Mouse (Mus musculus) adrenal gland, postnatal 14 days (tissue): Measurements from ENCODE around the gene Klc3. TPM values are rescaled to one million over a fixed set of nuclear protein-coding genes. Genes with fewer than 3 reads are reported as not detected.

ENCODE experiments used
- DNase-seq: peaks from one replicate; pipeline ENCODE4 v3.0.0; 2021; ENCODE audit warnings: mixed read lengths
- total RNA-seq: library from RNA; stranded (reverse); gene quantifications from 2 replicates; pipeline ENCODE4 v1.2.3, GENCODE M21; 2021

Gene Klc3
- total RNA-seq, 1 experiment from 2014 or later, result 1.3 TPM

- no peak for DNase-seq
Measured at GRCm38 (mm10) chr7:19409753-19410152, 5.8 kb upstream of the Klc3 start.

GRCm38 (mm10) chr7:19405417-19405816 is 1.5 kb upstream of the Klc3 start:
- peak; percentile 88 for DNase-seq

- DNase-seq, result no peak
Measured at GRCm38 (mm10) chr7:19404476-19404875, 572 bp upstream of the Klc3 start, which contains the start of gene Ckm. Gene Ckm, plus strand, starts transcription at chr7:19404776.

GRCm38 (mm10) chr7:19402535-19403112 is 1.3 kb downstream of the Klc3 start:
- DNase-seq, result no peak

- no peak for DNase-seq
Measured at GRCm38 (mm10) chr7:19400946-19401345, 3.0 kb downstream of the Klc3 start.

- peak; percentile 79 for DNase-seq
Measured at GRCm38 (mm10) chr7:19399496-19400280, 4.2 kb downstream of the Klc3 start.

GRCm38 (mm10) chr7:19394484-19394883 is 9.4 kb downstream of the Klc3 start:
- no peak for DNase-seq

- peak; percentile 49 for DNase-seq
Measured at GRCm38 (mm10) chr7:19388699-19389413, 15.0 kb downstream of the Klc3 start.

- peak; percentile 49 for DNase-seq
Measured at GRCm38 (mm10) chr7:19383708-19384107, 20.2 kb downstream of the Klc3 start.

GRCm38 (mm10) chr7:19382166-19382541 is 21.8 kb downstream of the Klc3 start:
- peak; percentile 54 for DNase-seq

GRCm38 (mm10) chr7:19381377-19382165 is 22.3 kb downstream of the Klc3 start, which contains the start of gene Ercc2:
Gene Ercc2, plus strand, starts transcription at chr7:19382010.
- DNase-seq, result peak; percentile 100

GRCm38 (mm10) chr7:19378049-19378448 is 25.9 kb downstream of the Klc3 start:
- no peak for DNase-seq

- no peak for DNase-seq
Measured at GRCm38 (mm10) chr7:19376019-19376418, 27.9 kb downstream of the Klc3 start.

GRCm38 (mm10) chr7:19375368-19375767 is 28.5 kb downstream of the Klc3 start:
- DNase-seq, result no peak

GRCm38 (mm10) chr7:19373367-19373766 is 30.5 kb downstream of the Klc3 start:
- no peak for DNase-seq

- DNase-seq, result peak; percentile 72
Measured at GRCm38 (mm10) chr7:19369823-19370425, 34.0 kb downstream of the Klc3 start.

GRCm38 (mm10) chr7:19368380-19368779 is 35.5 kb downstream of the Klc3 start:
- peak; percentile 85 for DNase-seq

- DNase-seq, result no peak
Measured at GRCm38 (mm10) chr7:19365376-19365775, 38.5 kb downstream of the Klc3 start.

GRCm38 (mm10) chr7:19363881-19364280 is 40.0 kb downstream of the Klc3 start:
- peak; percentile 84 for DNase-seq

GRCm38 (mm10) chr7:19362276-19362675 is 41.6 kb downstream of the Klc3 start:
- no peak for DNase-seq

GRCm38 (mm10) chr7:19361720-19362119 is 42.2 kb downstream of the Klc3 start:
- DNase-seq, result peak; percentile 89

- DNase-seq, result peak; percentile 95
Measured at GRCm38 (mm10) chr7:19360944-19361343, 43.0 kb downstream of the Klc3 start.
